Mouse (Mus musculus) stomach, postnatal 0 days (tissue): ENCODE results near the gene Herc1.

Experiments used
- CTCF ChIP-seq: IDR thresholded peaks from 2 replicates; pipeline ENCODE4 v1.5.1; 2016; ENCODE audit warnings: antibody characterized with exemption, low read depth, mild to moderate bottlenecking, moderate library complexity
- EP300 ChIP-seq: optimal IDR thresholded peaks from 2 replicates; pipeline ENCODE3; 2016; ENCODE audit warnings: antibody characterized with exemption

- no peak for TF ChIP-seq CTCF
- TF ChIP-seq EP300, result no peak
These were observed 12.1 kb upstream of the Herc1 start for GRCm38 (mm10) chr9:66338005-66338782.
